Mouse (Mus musculus) urinary bladder, adult 2 months (tissue): Measurements from ENCODE around the gene Nfkbib. TPM values are rescaled to one million over a fixed set of nuclear protein-coding genes. Genes with fewer than 3 reads are reported as not detected.

Source experiments
- DNase-seq: peaks from one replicate; pipeline ENCODE4 v3.0.0; 2022; ENCODE audit warnings: low spot score
- polyA plus RNA-seq: library from polyadenylated mRNA; depleted of rRNA; stranded (reverse); fragments of >200 nt; gene quantifications from 2 replicates; pipeline ENCODE4 v1.2.3, GENCODE M21; 2012

The Nfkbib gene
- polyA plus RNA-seq, 1 experiment = 16.4 TPM

GRCm38 (mm10) chr7:28766910-28767309, 402 bp downstream of the Nfkbib start:
- DNase-seq = no peak

GRCm38 (mm10) chr7:28766173-28766879, 986 bp downstream of the Nfkbib start, which contains the start of gene Sirt2:
Sirt2 (plus strand) TSS chr7:28766735.
- peak; percentile 79 for DNase-seq

GRCm38 (mm10) chr7:28765211-28765610, 2.1 kb downstream of the Nfkbib start:
- no peak for DNase-seq

- DNase-seq = no peak
These were observed 5.4 kb downstream of the Nfkbib start for GRCm38 (mm10) chr7:28761907-28762306.

- no peak for DNase-seq
These were observed 8.7 kb downstream of the Nfkbib start for GRCm38 (mm10) chr7:28758623-28759022.

GRCm38 (mm10) chr7:28756079-28756478, 11.2 kb downstream of the Nfkbib start, which contains the start of gene Ccer2:
Ccer2 (plus strand) TSS chr7:28756174.
- no peak for DNase-seq

GRCm38 (mm10) chr7:28749935-28750334, 17.4 kb downstream of the Nfkbib start:
- DNase-seq = no peak

- peak; percentile 97 for DNase-seq
These were observed 25.4 kb downstream of the Nfkbib start, which contains the start of the genes Mrps12 and Sars2 for GRCm38 (mm10) chr7:28741709-28742438. Mrps12 (minus strand) TSS chr7:28741820. Sars2 (plus strand) TSS chr7:28741992.

- no peak for DNase-seq
These were observed 26.0 kb downstream of the Nfkbib start for GRCm38 (mm10) chr7:28741368-28741708.

GRCm38 (mm10) chr7:28740949-28741348, 26.4 kb downstream of the Nfkbib start:
- no peak for DNase-seq

GRCm38 (mm10) chr7:28739829-28740228, 27.5 kb downstream of the Nfkbib start:
- no peak for DNase-seq

- no peak for DNase-seq
These were observed 31.6 kb downstream of the Nfkbib start for GRCm38 (mm10) chr7:28735701-28736100.

GRCm38 (mm10) chr7:28733211-28733610, 34.1 kb downstream of the Nfkbib start:
- no peak for DNase-seq

GRCm38 (mm10) chr7:28732341-28733142, 34.8 kb downstream of the Nfkbib start:
- DNase-seq = peak; percentile 41

- DNase-seq = no peak
These were observed 39.5 kb downstream of the Nfkbib start for GRCm38 (mm10) chr7:28727649-28728340.

GRCm38 (mm10) chr7:28726600-28726999, 40.7 kb downstream of the Nfkbib start:
- DNase-seq = peak; percentile 56

- no peak for DNase-seq
These were observed 42.7 kb downstream of the Nfkbib start for GRCm38 (mm10) chr7:28724613-28725012.

- DNase-seq = no peak
These were observed 45.2 kb downstream of the Nfkbib start for GRCm38 (mm10) chr7:28722079-28722478.

GRCm38 (mm10) chr7:28720753-28721537, 46.4 kb downstream of the Nfkbib start:
- no peak for DNase-seq

- DNase-seq = no peak
These were observed 47.7 kb downstream of the Nfkbib start for GRCm38 (mm10) chr7:28719650-28720049.

- DNase-seq = no peak
These were observed 48.2 kb downstream of the Nfkbib start for GRCm38 (mm10) chr7:28719159-28719558.
